Mouse (Mus musculus): Measurements from ENCODE around the gene Gm11032. TPM values are rescaled to one million over a fixed set of nuclear protein-coding genes. Genes with fewer than 3 reads are reported as not detected.
"Not testable (repeated sequence)": the region's sequence is repeated elsewhere in the genome, so short reads cannot be mapped to it uniquely, and the experiment has no call there.

The Gm11032 gene
- total and polyA plus RNA-seq, 3 experiments, result not detected

- Histone ChIP-seq H3K9ac (ENCODE audit: control insufficient read depth, low read depth, low read length, poor library complexity, severe bottlenecking) (no peak overlapping the region), H3K27ac (ENCODE audit: control insufficient read depth, low read depth, low read length) (no peak overlapping the region), H3K79me2 (ENCODE audit: control insufficient read depth, insufficient read depth, low read length, poor library complexity) (peaks cover 18% of the 10 kb centered on the region), H3K4me3 (ENCODE audit: control insufficient read depth in 1 of 2, insufficient read depth in 1 of 2, low read depth in 2 of 2, low read length in 2 of 2) (no peak overlapping the region), H3K36me3 (ENCODE audit: control insufficient read depth in 1 of 2, insufficient read depth in 2 of 2, low read length in 2 of 2) (peaks cover 10 to 12% of the 10 kb centered on the region in 2 experiments), H3K4me1 (ENCODE audit: control insufficient read depth in 1 of 2, insufficient read depth in 2 of 2, low read length in 2 of 2) (peaks cover under 1 to 12% of the 10 kb centered on the region in 2 experiments), H3K27me3 (ENCODE audit: control insufficient read depth in 1 of 2, insufficient read depth in 2 of 2, low read length in 2 of 2) (no peaks in the 10 kb centered on the region), H3K9me3 (replicated peaks; ENCODE audit: insufficient read depth, low read length) (no peaks in the 10 kb centered on the region)
- DNase-seq (ENCODE audit: low read depth, low spot score), result no peak
- no peak for TF ChIP-seq CHD1 (IDR thresholded peaks at IDR 0.05; ENCODE audit: low read depth, low read length)
- no peak for TF ChIP-seq RCOR1 (IDR thresholded peaks at IDR 0.05; ENCODE audit: low read depth, low read length)
- no peak for TF ChIP-seq POLR2AphosphoS5 (IDR thresholded peaks at IDR 0.05; ENCODE audit: borderline replicate concordance, low read depth, low read length)
- no peak for TF ChIP-seq ZNF384 (IDR thresholded peaks at IDR 0.05; ENCODE audit: low read depth, low read length)
- TF ChIP-seq JUND (IDR thresholded peaks at IDR 0.05; ENCODE audit: low read depth, low read length), result no peak
- TF ChIP-seq SMC3 (IDR thresholded peaks at IDR 0.05; ENCODE audit: low read depth, low read length), result no peak
- TF ChIP-seq TBP (IDR thresholded peaks at IDR 0.05; ENCODE audit: low read depth, low read length), result no peak
- TF ChIP-seq GABPA (IDR thresholded peaks at IDR 0.05; ENCODE audit: low read depth, low read length), result no peak
- TF ChIP-seq MXI1 (IDR thresholded peaks at IDR 0.05; ENCODE audit: low read depth, low read length), result no peak
- no peak for TF ChIP-seq HCFC1 (IDR thresholded peaks at IDR 0.05; ENCODE audit: low read depth, low read length)
These were observed 23.9 kb downstream of the Gm11032 start for GRCm38 (mm10) chr11:4643722-4644121.

GRCm38 (mm10) chr11:4645180-4645579, 25.3 kb downstream of the Gm11032 start:
- not testable (repeated sequence) for H3K79me2 ChIP-seq (ENCODE audit: control insufficient read depth, insufficient read depth, low read length, poor library complexity); H3K27ac ChIP-seq (ENCODE audit: control insufficient read depth, low read depth, low read length)
- peaks cover 3 to 23% of the 10 kb centered on the region in 2 experiments for H3K36me3 ChIP-seq (ENCODE audit: control insufficient read depth in 1 of 2, insufficient read depth in 2 of 2, low read length in 2 of 2)

GRCm38 (mm10) chr11:4646409-4646808, 26.5 kb downstream of the Gm11032 start:
- no peak for DNase-seq (ENCODE audit: low read depth, low spot score)
- Histone ChIP-seq H3K36me3 (ENCODE audit: control insufficient read depth in 1 of 2, insufficient read depth in 2 of 2, low read length in 2 of 2) (peaks cover 3 to 21% of the 10 kb centered on the region in 2 experiments), H3K9me3 (replicated peaks; ENCODE audit: insufficient read depth, low read length) (no peaks in the 10 kb centered on the region), H3K27me3 (ENCODE audit: control insufficient read depth in 1 of 2, insufficient read depth in 2 of 2, low read length in 2 of 2) (no peaks in the 10 kb centered on the region), H3K4me3 (ENCODE audit: control insufficient read depth in 1 of 2, insufficient read depth in 1 of 2, low read depth in 2 of 2, low read length in 2 of 2) (no peak overlapping the region), H3K79me2 (ENCODE audit: control insufficient read depth, insufficient read depth, low read length, poor library complexity) (no peaks in the 10 kb centered on the region), H3K4me1 (ENCODE audit: control insufficient read depth in 1 of 2, insufficient read depth in 2 of 2, low read length in 2 of 2) (peaks cover 0 to 7% of the 10 kb centered on the region in 2 experiments; a peak in 3 of 4 replicates), H3K27ac (ENCODE audit: control insufficient read depth, low read depth, low read length) (no peak overlapping the region), H3K9ac (ENCODE audit: control insufficient read depth, low read depth, low read length, poor library complexity, severe bottlenecking) (no peak overlapping the region)
- no peak for TF ChIP-seq SMC3 (IDR thresholded peaks at IDR 0.05; ENCODE audit: low read depth, low read length)
- TF ChIP-seq ZMIZ1 (IDR thresholded peaks at IDR 0.05; ENCODE audit: low read depth, low read length), result no peak
- TF ChIP-seq MYC (IDR thresholded peaks at IDR 0.05; ENCODE audit: low read depth, low read length), result no peak
- no peak for TF ChIP-seq USF1 (IDR thresholded peaks at IDR 0.05; ENCODE audit: low read depth, low read length)
- TF ChIP-seq CHD1 (IDR thresholded peaks at IDR 0.05; ENCODE audit: low read depth, low read length), result no peak
- no peak for TF ChIP-seq UBTF (IDR thresholded peaks at IDR 0.05; ENCODE audit: borderline replicate concordance, insufficient read depth, low read depth, low read length)
- no peak for TF ChIP-seq ZKSCAN1 (IDR thresholded peaks at IDR 0.05; ENCODE audit: low read depth, low read length)
- no peak for TF ChIP-seq E2F4 (IDR thresholded peaks at IDR 0.05; ENCODE audit: borderline replicate concordance, low read depth, low read length)
- no peak for TF ChIP-seq ELF1 (IDR thresholded peaks at IDR 0.05; ENCODE audit: low read depth, low read length)
- TF ChIP-seq RCOR1 (IDR thresholded peaks at IDR 0.05; ENCODE audit: low read depth, low read length), result no peak
- no peak for TF ChIP-seq SIN3A (IDR thresholded peaks at IDR 0.05; ENCODE audit: low read length)
- no peak for TF ChIP-seq MXI1 (IDR thresholded peaks at IDR 0.05; ENCODE audit: low read depth, low read length)

More at GRCm38 (mm10) chr11:4645180-4645579, 25.3 kb downstream of the Gm11032 start:
- H3K4me1 ChIP-seq (ENCODE audit: control insufficient read depth in 1 of 2, insufficient read depth in 2 of 2, low read length in 2 of 2); H3K27me3 ChIP-seq (ENCODE audit: control insufficient read depth in 1 of 2, insufficient read depth in 2 of 2, low read length in 2 of 2); H3K9me3 ChIP-seq (replicated peaks; ENCODE audit: insufficient read depth, low read length); H3K9ac ChIP-seq (ENCODE audit: control insufficient read depth, low read depth, low read length, poor library complexity, severe bottlenecking); H3K4me3 ChIP-seq (ENCODE audit: control insufficient read depth in 1 of 2, insufficient read depth in 1 of 2, low read depth in 2 of 2, low read length in 2 of 2): not testable (repeated sequence)
- DNase-seq (ENCODE audit: low read depth, low spot score), result peak; percentile 44
- TF ChIP-seq TBP (IDR thresholded peaks at IDR 0.05; ENCODE audit: low read depth, low read length) (peak; percentile 73), GATA1 (IDR thresholded peaks at IDR 0.05; ENCODE audit: low read depth, low read length) (0 out of 2 replicates have a peak, but pooled peaks have one; percentile 27), ZNF384 (IDR thresholded peaks at IDR 0.05; ENCODE audit: low read depth, low read length) (peak; percentile 93)
